8 mouse cellular contexts compared by ENCODE assay signal in the genomic region with DNA sequence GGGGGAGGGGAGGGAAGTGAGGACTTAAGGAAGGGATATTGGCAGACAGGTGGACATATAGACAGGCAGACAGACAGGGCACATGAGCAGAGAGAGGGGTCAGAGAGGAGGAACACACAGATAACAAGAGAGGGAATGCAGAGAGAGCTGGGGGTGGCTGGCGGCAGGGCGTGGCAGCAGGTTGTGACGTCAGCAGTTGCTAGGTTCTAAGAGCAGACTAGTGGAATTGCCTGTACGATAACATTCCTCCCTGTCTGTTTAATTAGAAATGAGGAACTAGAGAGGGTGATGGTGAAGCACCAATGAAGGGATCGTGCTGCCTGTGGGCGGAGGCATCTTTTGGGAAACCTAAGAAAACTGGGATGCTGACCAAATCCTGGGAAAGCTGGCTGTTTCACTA. TPM values are rescaled to one million over a fixed set of nuclear protein-coding genes. Genes with fewer than 3 reads are reported as not detected.
DNase-seq lines count a peak whose midpoint lies in the region; ATAC-seq lines count a peak whose summit lies in the region.
"Had no signal": no experiment of that assay in that cellular context is flagged by ENCODE, and none has a peak within 500 bp of the region (broad histone marks: within the 10 kb centered on the region; RNA-seq: fewer than 3 reads in every experiment).

No protein-coding gene starts in this region.

- H3K27me3 ChIP-seq in intestine, embryonic 14.5 days (replicated peaks; ENCODE audit: control insufficient read depth, insufficient read depth, low read length): no peaks in the 10 kb centered on the region
- H3K27me3 ChIP-seq in intestine, embryonic 16.5 days (replicated peaks; ENCODE audit: control insufficient read depth, insufficient read depth, low read length): no peaks in the 10 kb centered on the region
- peaks cover 2% of the 10 kb centered on the region for H3K27me3 ChIP-seq in megakaryocyte, embryonic 14.5 days (replicated peaks)
- H3K27me3 ChIP-seq: liver, embryonic 15.5 days had no signal

- no peak for DNase-seq in intestine, embryonic 14.5 days (ENCODE audit: low spot score)
- DNase-seq in urinary bladder, postnatal 25 days (ENCODE audit: low spot score): peak; percentile 46
- DNase-seq in urinary bladder, postnatal 36 days (ENCODE audit: low spot score in 2 of 2): no peak
- DNase-seq in gastrocnemius, adult 8-10 months (ENCODE audit: low spot score in 2 of 2): no peak

- 44% methylated on average over 6 of the region's 6 CpGs for WGBS in intestine, embryonic 14.5 days
- 35% methylated on average over 6 of the region's 6 CpGs for WGBS in intestine, embryonic 16.5 days

- 0 out of 2 replicates have a peak, but pooled peaks have one; percentile 19 for ATAC-seq in intestine, embryonic 14.5 days (replicated peaks; ENCODE audit: low FRiP score, low TSS enrichment, low read depth)
- no peak for ATAC-seq in intestine, embryonic 16.5 days
- 0 out of 2 replicates have a peak, but pooled peaks have one; percentile 39 for ATAC-seq in erythroblast, adult 5-6 weeks (replicated peaks; ENCODE audit: low FRiP score, poor library complexity, severe bottlenecking)

- H3K9ac ChIP-seq in intestine, embryonic 14.5 days (ENCODE audit: low read length): no peak overlapping the region
- H3K9ac ChIP-seq in intestine, embryonic 16.5 days (ENCODE audit: low read depth, low read length): no peak overlapping the region
- H3K9ac ChIP-seq: liver, embryonic 15.5 days had no signal

- no peaks in the 10 kb centered on the region for H3K4me1 ChIP-seq in intestine, embryonic 14.5 days (replicated peaks; ENCODE audit: control insufficient read depth, insufficient read depth, low read length)
- H3K4me1 ChIP-seq in intestine, embryonic 16.5 days (ENCODE audit: control insufficient read depth, insufficient read depth, low read length): no peaks in the 10 kb centered on the region
- peaks cover 11% of the 10 kb centered on the region for H3K4me1 ChIP-seq in megakaryocyte, embryonic 14.5 days

- no peak overlapping the region for H3K4me3 ChIP-seq in intestine, embryonic 14.5 days (ENCODE audit: low read depth, low read length)
- no peak overlapping the region for H3K4me3 ChIP-seq in intestine, embryonic 16.5 days (ENCODE audit: low read length)
- peak overlapping the region; percentile 83 for H3K4me3 ChIP-seq in megakaryocyte, embryonic 14.5 days (replicated peaks)
- H3K4me3 ChIP-seq: liver, embryonic 15.5 days had no signal

- no peaks in the 10 kb centered on the region for H3K36me3 ChIP-seq in intestine, embryonic 14.5 days (ENCODE audit: control insufficient read depth, insufficient read depth, low read length)
- H3K36me3 ChIP-seq in intestine, embryonic 16.5 days (ENCODE audit: control insufficient read depth, insufficient read depth, low read length): no peaks in the 10 kb centered on the region
- no peaks in the 10 kb centered on the region for H3K36me3 ChIP-seq in megakaryocyte, embryonic 14.5 days (replicated peaks; ENCODE audit: low read length)
- H3K36me3 ChIP-seq: liver, embryonic 15.5 days had no signal

- no peaks in the 10 kb centered on the region for H3K9me3 ChIP-seq in intestine, embryonic 14.5 days (ENCODE audit: control insufficient read depth, low read length)
- H3K9me3 ChIP-seq in intestine, embryonic 16.5 days (ENCODE audit: control insufficient read depth, low read length): no peaks in the 10 kb centered on the region
- no peaks in the 10 kb centered on the region for H3K9me3 ChIP-seq in megakaryocyte, embryonic 14.5 days
- H3K9me3 ChIP-seq: liver, embryonic 15.5 days had no signal

- no peak overlapping the region for H3K4me2 ChIP-seq in intestine, embryonic 14.5 days (ENCODE audit: low read length)
- H3K4me2 ChIP-seq in intestine, embryonic 16.5 days (ENCODE audit: low read depth, low read length): no peak overlapping the region
- H3K4me2 ChIP-seq: liver, embryonic 15.5 days had no signal

- H3K27ac ChIP-seq in intestine, embryonic 14.5 days (ENCODE audit: low read depth): no peak overlapping the region
- no peak overlapping the region for H3K27ac ChIP-seq in intestine, embryonic 16.5 days (ENCODE audit: low read length)
- H3K27ac ChIP-seq: liver, embryonic 15.5 days had no signal

RNA-seq across cellular contexts. Expression of gene Hcar1, which starts 11.8 kb away (rescaled TPM):
- polyA plus RNA-seq in intestine, embryonic 14.5 days (2014; fragmentation: Nextera tagmentation; extraction: Ambion mirVana): 1.9 and 2.0 TPM in 2 replicates
- polyA plus RNA-seq in intestine, embryonic 16.5 days (2015; fragmentation: Nextera tagmentation; extraction: Ambion mirVana): 3.2 and 3.4 TPM in 2 replicates
- not detected in 2 replicates for total RNA-seq in erythroblast, adult 5-6 weeks (2015; ENCODE audit: low replicate concordance)
- not detected in 2 replicates for total RNA-seq in erythroblast, adult 5-6 weeks (2017; ENCODE audit: low replicate concordance)
- 0.50 TPM in 1 of 2 replicates, not detected in the other for polyA plus RNA-seq in megakaryocyte, embryonic 14.5 days (2012; ENCODE audit: insufficient read depth, low replicate concordance)
- total RNA-seq in gastrocnemius, adult 8-10 months (2022): under 1 TPM; 0.12 to 0.72 (median 0.32) TPM

RNA-seq across cellular contexts. Expression of gene Denr, which starts 15.3 kb away (rescaled TPM):
- polyA plus RNA-seq in intestine, embryonic 14.5 days (2014; fragmentation: Nextera tagmentation; extraction: Ambion mirVana): 118 and 129 TPM in 2 replicates
- 96.2 and 115 TPM in 2 replicates for polyA plus RNA-seq in intestine, embryonic 16.5 days (2015; fragmentation: Nextera tagmentation; extraction: Ambion mirVana)
- 7.1 and 10.0 TPM in 2 replicates for total RNA-seq in erythroblast, adult 5-6 weeks (2015; ENCODE audit: low replicate concordance)
- 11.2 and 13.9 TPM in 2 replicates for total RNA-seq in erythroblast, adult 5-6 weeks (2017; ENCODE audit: low replicate concordance)
- polyA plus RNA-seq in megakaryocyte, embryonic 14.5 days (2012; ENCODE audit: insufficient read depth, low replicate concordance): 3.0 and 91.3 TPM in 2 replicates
- total RNA-seq in gastrocnemius, adult 8-10 months (2022): 10 to 100 TPM; 49.2 to 59.2 (median 52.6) TPM

RNA-seq across cellular contexts. Expression of gene Hcar2, which starts 26.4 kb away (rescaled TPM):
- 0.15 TPM in 1 of 2 replicates, not detected in the other for polyA plus RNA-seq in intestine, embryonic 14.5 days (2014; fragmentation: Nextera tagmentation; extraction: Ambion mirVana)
- 0.11 TPM in 1 of 2 replicates, not detected in the other for polyA plus RNA-seq in intestine, embryonic 16.5 days (2015; fragmentation: Nextera tagmentation; extraction: Ambion mirVana)
- 1.5 and 2.9 TPM in 2 replicates for total RNA-seq in erythroblast, adult 5-6 weeks (2015; ENCODE audit: low replicate concordance)
- 3.3 TPM in 1 of 2 replicates, not detected in the other for total RNA-seq in erythroblast, adult 5-6 weeks (2017; ENCODE audit: low replicate concordance)
- polyA plus RNA-seq in megakaryocyte, embryonic 14.5 days (2012; ENCODE audit: insufficient read depth, low replicate concordance): not detected in 2 replicates
- total RNA-seq in gastrocnemius, adult 8-10 months (2022): under 1 TPM in 2 of 4 experiments, not detected in 2; 0.13 to 0.25 TPM

RNA-seq across cellular contexts. Expression of gene Gm43518, which starts 35.5 kb away (rescaled TPM):
- polyA plus RNA-seq in intestine, embryonic 14.5 days (2014; fragmentation: Nextera tagmentation; extraction: Ambion mirVana): 1.4 and 2.3 TPM in 2 replicates
- 1.2 and 2.8 TPM in 2 replicates for polyA plus RNA-seq in intestine, embryonic 16.5 days (2015; fragmentation: Nextera tagmentation; extraction: Ambion mirVana)
- total RNA-seq in erythroblast, adult 5-6 weeks (2015; ENCODE audit: low replicate concordance): not detected in 2 replicates
- total RNA-seq in erythroblast, adult 5-6 weeks (2017; ENCODE audit: low replicate concordance): not detected in 2 replicates
- not detected in 2 replicates for polyA plus RNA-seq in megakaryocyte, embryonic 14.5 days (2012; ENCODE audit: insufficient read depth, low replicate concordance)
- total RNA-seq in gastrocnemius, adult 8-10 months (2022): under 1 TPM in 1 of 4 experiments, not detected in 3; 0.94 TPM

RNA-seq across cellular contexts. Expression of gene Ccdc62, which starts 38.8 kb away (rescaled TPM):
- polyA plus RNA-seq in intestine, embryonic 14.5 days (2014; fragmentation: Nextera tagmentation; extraction: Ambion mirVana): 5.5 and 9.1 TPM in 2 replicates
- polyA plus RNA-seq in intestine, embryonic 16.5 days (2015; fragmentation: Nextera tagmentation; extraction: Ambion mirVana): 5.1 and 5.2 TPM in 2 replicates
- total RNA-seq in erythroblast, adult 5-6 weeks (2015; ENCODE audit: low replicate concordance): 0.19 TPM in 1 of 2 replicates, not detected in the other
- total RNA-seq in erythroblast, adult 5-6 weeks (2017; ENCODE audit: low replicate concordance): 0.60 and 4.5 TPM in 2 replicates
- 2.1 TPM in 1 of 2 replicates, not detected in the other for polyA plus RNA-seq in megakaryocyte, embryonic 14.5 days (2012; ENCODE audit: insufficient read depth, low replicate concordance)
- 1 to 10 TPM in 3 of 4 experiments, under 1 TPM in 1; 0.56 to 2.1 (median 1.3) TPM for total RNA-seq in gastrocnemius, adult 8-10 months (2022)
